Mouse (Mus musculus): ENCODE measurements around the gene Slc13a2. TPM values are rescaled to one million over a fixed set of nuclear protein-coding genes. Genes with fewer than 3 reads are reported as not detected.

The Slc13a2 gene
- polyA plus RNA-seq, 1 experiment from 2014 or later, result not detected

DNA sequence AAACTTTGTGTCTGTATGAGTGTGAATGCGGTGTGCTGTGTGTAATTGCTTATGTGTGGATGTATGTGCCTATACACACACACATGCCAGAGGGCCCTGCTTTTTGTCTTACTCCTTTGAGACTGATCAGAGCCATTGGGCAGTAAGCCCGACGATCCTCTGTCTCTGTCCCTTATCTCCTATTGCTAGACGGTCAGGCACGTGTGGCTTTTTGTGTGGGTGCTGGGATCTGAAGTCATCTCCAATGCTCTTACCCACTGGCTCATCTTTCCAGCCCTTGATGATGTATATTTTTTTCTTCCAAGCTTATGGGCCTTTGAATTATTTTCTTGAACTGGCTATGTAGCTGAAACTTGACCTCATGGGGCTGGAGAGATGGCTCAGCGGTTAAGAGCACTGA lies 67.1 kb downstream of the Slc13a2 start:
- DNase-seq (ENCODE audit: low spot score), result no peak
- Histone ChIP-seq H3K9me3 (no peaks in the 10 kb centered on the region), H3K4me1 (peaks cover 7% of the 10 kb centered on the region), H3K27ac (no peak overlapping the region), H3K4me3 (no peak overlapping the region), H3K36me3 (no peaks in the 10 kb centered on the region), H3K27me3 (ENCODE audit: insufficient read depth, poor library complexity, severe bottlenecking) (peaks cover 20% of the 10 kb centered on the region)
- WGBS, result 59% methylated on average over 6 of the region's 6 CpGs

DNA sequence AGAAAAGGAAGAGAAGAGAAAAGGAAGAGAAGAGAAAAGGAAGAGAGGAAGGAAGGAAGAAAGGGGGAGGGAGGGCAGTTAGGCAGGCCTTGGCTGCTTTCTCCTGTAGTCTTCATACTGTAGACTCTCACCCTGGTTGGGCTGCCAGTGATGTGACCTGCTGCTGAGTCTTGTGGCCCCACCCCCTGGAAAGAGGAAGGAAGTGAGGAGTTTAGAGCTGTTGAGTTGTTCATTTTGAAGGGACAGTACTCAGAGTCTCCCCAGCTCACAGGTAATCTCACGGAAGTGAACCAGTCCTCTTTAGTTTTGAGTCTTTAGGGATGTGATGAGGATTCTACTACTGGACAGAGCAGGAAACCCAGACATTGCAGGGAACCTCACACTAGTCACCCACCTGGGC lies 68.9 kb downstream of the Slc13a2 start:
- Histone ChIP-seq H3K27ac (no peak overlapping the region), H3K27me3 (ENCODE audit: insufficient read depth, poor library complexity, severe bottlenecking) (peaks cover 6% of the 10 kb centered on the region; the same call in 1 of the 2 replicates), H3K9me3 (no peaks in the 10 kb centered on the region), H3K4me3 (no peak overlapping the region), H3K36me3 (peaks cover 12% of the 10 kb centered on the region), H3K4me1 (peaks cover 14% of the 10 kb centered on the region)
- 82% methylated on average over 1 of the region's 1 CpGs for WGBS
- DNase-seq (ENCODE audit: low spot score), result no peak

DNA sequence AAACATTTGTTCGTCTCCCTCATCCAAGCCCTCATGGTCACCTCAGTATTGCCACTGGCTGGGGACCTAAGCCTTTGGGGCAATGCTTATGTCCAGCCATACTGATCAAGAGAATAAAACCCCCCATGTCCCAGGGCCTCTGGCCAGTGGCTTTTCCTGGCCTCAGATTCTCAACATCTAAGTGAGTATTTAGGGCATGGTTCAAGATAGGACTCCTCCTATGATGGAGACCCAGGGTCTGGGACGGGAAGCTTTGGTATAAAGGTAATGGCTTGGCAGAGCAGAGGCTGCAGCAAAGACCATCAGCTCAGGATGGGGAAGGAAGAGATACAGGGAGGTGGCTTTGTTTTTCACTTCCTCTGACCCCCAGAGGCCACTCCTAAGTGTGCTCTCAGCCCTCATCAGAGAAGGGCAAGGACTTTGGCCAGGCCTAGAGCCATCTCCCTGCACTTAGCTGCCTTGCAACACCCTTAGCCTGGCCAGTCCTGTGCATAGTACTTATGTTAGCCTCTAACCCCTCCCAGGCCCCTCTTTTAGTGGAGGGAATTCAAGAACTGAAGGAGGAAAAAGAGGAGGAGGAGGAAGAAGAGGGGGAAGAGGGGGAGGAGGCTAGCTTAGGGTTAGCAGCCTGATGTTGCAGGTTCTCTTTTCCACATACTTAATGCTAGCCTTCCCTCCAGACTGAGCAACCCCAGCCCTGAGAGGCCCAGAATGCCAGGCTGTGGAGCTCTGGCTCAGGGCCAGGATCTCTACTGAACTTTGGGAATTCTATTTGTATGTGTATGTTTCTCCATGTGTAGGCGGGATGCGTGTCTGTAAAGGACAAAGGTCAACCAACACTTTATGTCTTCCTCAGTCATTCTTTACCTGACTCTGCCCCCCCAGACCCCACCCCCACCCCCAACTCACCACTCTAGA lies 72.3 kb downstream of the Slc13a2 start:
- Histone ChIP-seq H3K27me3 (ENCODE audit: insufficient read depth, poor library complexity, severe bottlenecking) (no peaks in the 10 kb centered on the region), H3K9me3 (no peaks in the 10 kb centered on the region), H3K36me3 (peaks cover 19% of the 10 kb centered on the region), H3K4me3 (no peak overlapping the region), H3K4me1 (peaks cover 45% of the 10 kb centered on the region), H3K27ac (no peak overlapping the region)
- 83% methylated on average over 4 of the region's 4 CpGs for WGBS
- DNase-seq (ENCODE audit: low spot score), result no peak

DNA sequence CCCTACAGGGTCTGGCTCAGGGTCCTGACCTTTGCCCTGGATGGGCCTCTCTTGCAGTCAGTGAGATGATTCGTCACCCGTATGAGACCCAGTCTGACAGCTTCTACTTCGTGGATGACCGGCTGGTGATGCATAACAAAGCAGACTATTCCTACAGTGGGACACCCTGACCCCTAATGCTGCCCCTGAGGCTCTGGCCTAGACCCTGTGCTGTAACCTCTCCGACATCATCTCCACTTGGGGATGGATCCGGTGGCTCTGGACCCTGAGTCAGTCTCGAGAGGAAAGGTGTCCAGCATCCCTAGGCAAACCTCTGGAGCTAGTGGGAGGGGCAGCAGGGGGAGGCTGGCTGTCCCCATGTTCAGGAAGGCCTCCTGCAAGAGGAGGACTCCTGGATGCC lies 73.5 kb downstream of the Slc13a2 start:
- Histone ChIP-seq H3K27me3 (ENCODE audit: insufficient read depth, poor library complexity, severe bottlenecking) (no peaks in the 10 kb centered on the region), H3K9me3 (no peaks in the 10 kb centered on the region), H3K36me3 (peaks cover 20% of the 10 kb centered on the region), H3K4me1 (peaks cover 57% of the 10 kb centered on the region), H3K4me3 (no peak overlapping the region), H3K27ac (no peak overlapping the region)
- WGBS, result 71% methylated on average over 7 of the region's 7 CpGs
- no peak for DNase-seq (ENCODE audit: low spot score)

DNA sequence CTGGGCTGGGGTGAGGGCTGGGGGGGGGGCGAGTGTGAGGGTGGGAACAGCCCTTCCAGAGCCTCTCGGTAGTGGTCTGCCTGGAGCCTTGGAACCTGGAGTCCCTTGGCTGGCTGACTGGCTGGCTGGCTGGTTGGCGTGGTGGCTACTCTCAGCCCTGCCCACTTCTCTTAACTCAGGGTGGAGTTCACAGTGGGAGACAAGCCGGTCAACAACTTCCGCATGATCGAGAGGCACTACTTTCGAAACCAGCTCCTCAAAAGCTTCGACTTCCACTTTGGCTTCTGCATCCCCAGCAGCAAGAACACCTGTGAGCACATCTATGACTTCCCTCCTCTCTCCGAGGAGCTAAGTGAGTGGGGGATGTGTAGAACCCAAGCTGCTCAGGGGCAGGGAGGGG lies 74.1 kb downstream of the Slc13a2 start:
- no peak overlapping the region for H3K27ac ChIP-seq
- 73% methylated on average over 9 of the region's 9 CpGs for WGBS
- H3K36me3 ChIP-seq, result peaks cover 20% of the 10 kb centered on the region
- H3K4me1 ChIP-seq, result peaks cover 61% of the 10 kb centered on the region
- DNase-seq (ENCODE audit: low spot score), result no peak
- no peaks in the 10 kb centered on the region for H3K27me3 ChIP-seq (ENCODE audit: insufficient read depth, poor library complexity, severe bottlenecking)
- no peak overlapping the region for H3K4me3 ChIP-seq
- no peaks in the 10 kb centered on the region for H3K9me3 ChIP-seq

Other genes with a start within 250 kb of the Slc13a2 start
- gene Nek8, start 245.5 kb downstream of the Slc13a2 start, polyA plus RNA-seq (2016; fragmentation: Nextera tagmentation; extraction: Ambion mirVana), result 15.3 and 16.5 TPM in 2 replicates
- 16.9 and 18.7 TPM in 2 replicates for gene Tlcd1, start 245.5 kb downstream of the Slc13a2 start, polyA plus RNA-seq (2016; fragmentation: Nextera tagmentation; extraction: Ambion mirVana)
- gene Rpl23a, start 238.6 kb downstream of the Slc13a2 start, polyA plus RNA-seq (2016; fragmentation: Nextera tagmentation; extraction: Ambion mirVana), result 863 and 999 TPM in 2 replicates
- 63.2 and 88.1 TPM in 2 replicates for gene Rab34, start 233.8 kb downstream of the Slc13a2 start, polyA plus RNA-seq (2016; fragmentation: Nextera tagmentation; extraction: Ambion mirVana)
- 2.9 and 3.3 TPM in 2 replicates for gene Proca1, start 228.8 kb downstream of the Slc13a2 start, polyA plus RNA-seq (2016; fragmentation: Nextera tagmentation; extraction: Ambion mirVana)
- 44.0 and 49.0 TPM in 2 replicates for gene Sdf2, start 176.5 kb downstream of the Slc13a2 start, polyA plus RNA-seq (2016; fragmentation: Nextera tagmentation; extraction: Ambion mirVana)
- gene Supt6, start 176.2 kb downstream of the Slc13a2 start, polyA plus RNA-seq (2016; fragmentation: Nextera tagmentation; extraction: Ambion mirVana), result 28.3 and 29.1 TPM in 2 replicates
- gene 2610507B11Rik, start 160.5 kb downstream of the Slc13a2 start, polyA plus RNA-seq (2016; fragmentation: Nextera tagmentation; extraction: Ambion mirVana), result 69.3 and 76.7 TPM in 2 replicates
- 0.23 and 0.69 TPM in 2 replicates for gene BC030499, start 131.4 kb downstream of the Slc13a2 start, polyA plus RNA-seq (2016; fragmentation: Nextera tagmentation; extraction: Ambion mirVana)
- 39.1 and 39.3 TPM in 2 replicates for gene Spag5, start 120.7 kb downstream of the Slc13a2 start, polyA plus RNA-seq (2016; fragmentation: Nextera tagmentation; extraction: Ambion mirVana)
- 11.2 and 17.2 TPM in 2 replicates for gene Aldoc, start 99.2 kb downstream of the Slc13a2 start, polyA plus RNA-seq (2016; fragmentation: Nextera tagmentation; extraction: Ambion mirVana)
- 72.0 and 78.3 TPM in 2 replicates for gene Pigs, start 93.8 kb downstream of the Slc13a2 start, polyA plus RNA-seq (2016; fragmentation: Nextera tagmentation; extraction: Ambion mirVana)
- gene Unc119, start 78.7 kb downstream of the Slc13a2 start, polyA plus RNA-seq (2016; fragmentation: Nextera tagmentation; extraction: Ambion mirVana), result 40.7 and 66.1 TPM in 2 replicates
- 0.13 TPM in 1 of 2 replicates, not detected in the other for gene Foxn1, start 35.7 kb downstream of the Slc13a2 start, polyA plus RNA-seq (2016; fragmentation: Nextera tagmentation; extraction: Ambion mirVana)
- 7.8 and 12.8 TPM in 2 replicates for gene Slc46a1, start 43.5 kb upstream of the Slc13a2 start, polyA plus RNA-seq (2016; fragmentation: Nextera tagmentation; extraction: Ambion mirVana)
- gene Sarm1, start 75.5 kb upstream of the Slc13a2 start, polyA plus RNA-seq (2016; fragmentation: Nextera tagmentation; extraction: Ambion mirVana), result 0.10 and 1.5 TPM in 2 replicates
- gene Vtn, start 76.9 kb upstream of the Slc13a2 start, polyA plus RNA-seq (2016; fragmentation: Nextera tagmentation; extraction: Ambion mirVana), result 1.6 and 43.5 TPM in 2 replicates
- not detected in 2 replicates for gene Sebox, start 81.2 kb upstream of the Slc13a2 start, polyA plus RNA-seq (2016; fragmentation: Nextera tagmentation; extraction: Ambion mirVana)
- gene Tmem199, start 90.0 kb upstream of the Slc13a2 start, polyA plus RNA-seq (2016; fragmentation: Nextera tagmentation; extraction: Ambion mirVana), result 64.2 and 74.5 TPM in 2 replicates
- 160 and 165 TPM in 2 replicates for gene Poldip2, start 90.0 kb upstream of the Slc13a2 start, polyA plus RNA-seq (2016; fragmentation: Nextera tagmentation; extraction: Ambion mirVana)
- gene Tnfaip1, start 114.1 kb upstream of the Slc13a2 start, polyA plus RNA-seq (2016; fragmentation: Nextera tagmentation; extraction: Ambion mirVana), result 92.5 and 92.6 TPM in 2 replicates
- 92.8 and 95.9 TPM in 2 replicates for gene Ift20, start 114.1 kb upstream of the Slc13a2 start, polyA plus RNA-seq (2016; fragmentation: Nextera tagmentation; extraction: Ambion mirVana)
- gene Tmem97, start 128.6 kb upstream of the Slc13a2 start, polyA plus RNA-seq (2016; fragmentation: Nextera tagmentation; extraction: Ambion mirVana), result 91.5 and 105 TPM in 2 replicates